Mouse (Mus musculus) heart, postnatal 0 days (tissue): ENCODE results near the gene Acap1. TPM values are rescaled to one million over a fixed set of nuclear protein-coding genes. Genes with fewer than 3 reads are reported as not detected.
A peak's percentile ranks its signal among the peaks of the same experiment; 100 is the strongest.

Experiments used
- ATAC-seq: fragments of 200-750 bp; cut with Nextera tagmentation; 2 replicates; pipeline ENCODE4 v1.8.0; 2017; ENCODE audit warnings: low read depth, moderate number of reproducible peaks, moderate library complexity; ENCODE audit not compliant: insufficient read depth
- DNase-seq: peaks from one replicate; pipeline ENCODE4 v3.0.0-alpha.2; 2016; ENCODE audit warnings: low spot score
- H3K27ac ChIP-seq: fragments of 300-500 bp; sonication (generic); 2 replicates; pipeline ENCODE4 v1.5.1; 2014; ENCODE audit warnings: low read depth, mild to moderate bottlenecking
- H3K27me3 ChIP-seq: fragments of 300-500 bp; sonication (generic); 2 replicates; pipeline ENCODE4 v1.6.1; 2014; ENCODE audit warnings: low read length, mixed read lengths; ENCODE audit not compliant: control insufficient read depth, insufficient read depth
- H3K36me3 ChIP-seq: fragments of 300-500 bp; sonication (generic); replicated peaks from 2 replicates; pipeline ENCODE4 v1.6.1; 2014; ENCODE audit warnings: low read length, mixed read lengths; ENCODE audit not compliant: control insufficient read depth, insufficient read depth
- H3K4me1 ChIP-seq: fragments of 300-500 bp; sonication (generic); 2 replicates; pipeline ENCODE4 v1.6.1; 2014; ENCODE audit warnings: antibody characterized with exemption; ENCODE audit not compliant: control insufficient read depth, insufficient read depth
- H3K4me2 ChIP-seq: fragments of 300-500 bp; sonication (generic); 2 replicates; pipeline ENCODE4 v1.6.1; 2014; ENCODE audit warnings: low read depth, mild to moderate bottlenecking, low read length, moderate library complexity
- H3K4me3 ChIP-seq: fragments of 300-500 bp; sonication (generic); 2 replicates; pipeline ENCODE4 v1.5.1; 2014; ENCODE audit warnings: low read depth, low read length
- H3K9ac ChIP-seq: fragments of 300-500 bp; sonication (generic); replicated peaks from 2 replicates; pipeline ENCODE4 v1.6.1; 2014; ENCODE audit warnings: low read depth, low read length, mixed read lengths
- H3K9me3 ChIP-seq: fragments of 300-500 bp; sonication (generic); replicated peaks from 2 replicates; pipeline ENCODE4 v1.6.1; 2016; ENCODE audit warnings: low read length; ENCODE audit not compliant: control insufficient read depth
- CTCF ChIP-seq: IDR thresholded peaks from 2 replicates; pipeline ENCODE4 v1.5.1; 2016; ENCODE audit warnings: antibody characterized with exemption, control low read depth, low read depth
- EP300 ChIP-seq: IDR thresholded peaks from 2 replicates; pipeline ENCODE4 v1.6.1; 2016; ENCODE audit warnings: antibody characterized with exemption, low read depth
- WGBS: fragments of 180-500 bp; shearing (Covaris S2); extraction: QIAGEN DNeasy Blood & Tissue Kit; methylation state at CpG from one replicate; pipeline ENCODE4 v1.1.7; 2014; 5-methylcytosine and 5-hydroxymethylcytosine counted together
- polyA plus RNA-seq: library from polyadenylated mRNA; unstranded; fragments of >200 nt; fragmentation: Nextera tagmentation; extraction: Ambion mirVana; gene quantifications from 2 replicates; pipeline ENCODE4 v1.2.1, GENCODE M21; 2015
- total RNA-seq: library from RNA; depleted of rRNA; stranded (reverse); fragments of >200 nt; gene quantifications from 2 replicates; pipeline ENCODE4 v1.2.3, GENCODE M21; 2014; ENCODE audit warnings: low replicate concordance

Gene Acap1
- total and polyA plus RNA-seq, 2 experiments from 2014 or later, result 2.5 TPM

DNA sequence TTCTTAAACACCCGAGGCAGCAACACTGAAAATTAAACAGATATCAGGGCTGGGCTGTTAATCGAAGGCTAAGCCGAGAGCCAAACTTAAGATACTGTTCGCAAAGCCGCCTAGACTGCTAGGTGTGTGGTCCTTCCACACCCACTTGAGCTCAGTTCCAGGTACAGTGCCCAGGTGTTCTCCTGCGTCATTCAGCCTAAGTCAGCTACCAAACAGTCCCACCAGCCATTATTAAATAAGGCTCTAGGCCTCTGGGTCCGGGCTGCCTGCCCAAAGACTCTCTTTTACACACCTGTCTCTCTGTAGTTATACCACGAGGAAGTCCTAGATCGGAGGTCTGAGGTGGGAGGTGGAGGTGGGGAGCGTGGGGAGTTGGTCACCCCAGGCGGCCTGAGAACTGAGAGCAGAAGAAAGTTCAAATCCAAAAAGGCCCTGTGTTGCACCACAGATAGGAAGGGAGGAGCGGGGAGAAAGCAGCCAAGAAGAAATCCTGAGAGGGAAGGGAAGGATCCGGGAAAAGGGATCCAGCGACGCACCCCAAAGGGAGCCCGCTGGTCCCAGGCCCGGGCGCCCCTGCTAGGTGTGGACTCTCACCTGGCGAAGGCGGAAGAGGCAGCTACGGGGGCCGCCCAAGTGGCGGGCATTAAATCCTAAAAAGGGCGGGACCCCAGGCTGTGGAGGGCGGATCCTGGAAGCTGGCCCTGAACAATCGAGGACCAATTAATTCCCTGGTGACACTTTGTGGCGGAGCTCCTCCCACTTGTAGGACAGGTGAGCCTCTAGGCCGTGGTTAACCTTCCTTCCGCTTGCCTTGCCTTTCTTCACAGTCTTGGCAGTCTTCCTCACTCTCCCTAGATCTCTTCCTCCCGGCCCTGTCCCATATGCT is 37.0 kb downstream of the Acap1 start, which contains the start of gene Tnk1:
Tnk1 (minus strand) TSS at position 618 of the 886 bp plus-strand sequence.
- no peaks in the 10 kb centered on the region for H3K36me3 ChIP-seq
- DNase-seq (no peak), ATAC-seq (no peak)
- H3K4me3 ChIP-seq, result no peak within 1 kb of the TSS
- no peaks in the 10 kb centered on the region for H3K9me3 ChIP-seq
- H3K27ac ChIP-seq, result no peak within 1 kb of the TSS
- H3K9ac ChIP-seq, result no peak within 1 kb of the TSS
- WGBS, result 30% methylated on average over 30 of the region's 30 CpGs
- no peak within 1 kb of the TSS for H3K4me2 ChIP-seq
- peaks cover 16% of the 10 kb centered on the region for H3K27me3 ChIP-seq
- no peak for TF ChIP-seq EP300
- no peak for TF ChIP-seq CTCF
- no peaks in the 10 kb centered on the region for H3K4me1 ChIP-seq

DNA sequence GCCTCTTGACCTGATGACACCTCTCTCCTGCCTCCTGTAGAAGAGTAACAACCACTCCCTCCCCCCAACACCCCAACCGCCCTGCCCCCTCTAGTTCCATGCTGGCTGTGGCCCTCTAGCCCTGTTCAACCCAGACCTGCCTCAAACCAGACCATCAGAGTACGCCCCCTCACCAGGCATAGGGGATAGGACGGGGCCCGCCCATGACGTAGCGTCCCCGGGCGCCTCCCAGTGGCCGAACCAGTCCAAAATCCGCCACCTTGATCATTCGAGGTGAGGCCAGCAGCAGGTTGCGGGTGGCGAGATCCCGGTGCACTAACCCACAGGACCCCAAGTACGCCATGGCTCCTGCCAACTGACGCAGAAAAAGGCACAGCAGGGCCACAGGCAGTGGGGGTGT is 40.0 kb downstream of the Acap1 start:
- H3K4me3 ChIP-seq, result no peak overlapping the region
- H3K27me3 ChIP-seq, result peaks cover 16% of the 10 kb centered on the region
- DNase-seq, result no peak
- no peak overlapping the region for H3K27ac ChIP-seq
- TF ChIP-seq EP300, result no peak
- TF ChIP-seq CTCF, result peak; percentile 45
- ATAC-seq, result peak; percentile 34; the same call in 1 of the 2 replicates
- H3K36me3 ChIP-seq, result peaks cover 19% of the 10 kb centered on the region
- H3K9me3 ChIP-seq, result no peaks in the 10 kb centered on the region
- H3K4me1 ChIP-seq, result no peaks in the 10 kb centered on the region
- WGBS, result 17% methylated on average over 16 of the region's 16 CpGs
- H3K4me2 ChIP-seq, result no peak overlapping the region
- no peak overlapping the region for H3K9ac ChIP-seq

DNA sequence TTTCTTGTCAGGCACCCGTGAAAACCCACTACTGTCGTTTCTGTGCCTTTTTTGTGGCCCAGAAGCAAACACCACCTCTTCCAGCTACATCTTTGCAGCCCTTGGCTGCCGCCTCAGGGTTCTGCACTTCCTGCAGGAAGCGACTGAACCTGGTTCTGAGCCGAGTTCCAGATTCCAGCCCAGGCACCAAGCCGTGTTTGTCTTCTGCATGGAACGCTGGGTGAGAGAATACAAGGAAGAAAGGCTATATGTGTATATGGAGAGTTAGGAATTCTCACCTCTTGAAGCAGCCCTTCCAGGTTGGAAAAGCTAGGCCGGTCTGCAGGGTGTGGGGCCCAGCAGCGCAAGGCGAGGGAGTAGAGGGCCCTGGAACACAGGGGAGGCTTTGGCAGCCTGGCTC is 40.7 kb downstream of the Acap1 start:
- ATAC-seq (no peak), DNase-seq (no peak)
- Histone ChIP-seq H3K4me1 (no peaks in the 10 kb centered on the region), H3K27ac (no peak overlapping the region), H3K9me3 (no peaks in the 10 kb centered on the region), H3K27me3 (peaks cover 16% of the 10 kb centered on the region), H3K36me3 (peaks cover 26% of the 10 kb centered on the region), H3K9ac (no peak overlapping the region), H3K4me3 (no peak overlapping the region), H3K4me2 (no peak overlapping the region)
- WGBS, result 67% methylated on average over 10 of the region's 10 CpGs
- TF ChIP-seq EP300, result no peak
- TF ChIP-seq CTCF, result no peak

DNA sequence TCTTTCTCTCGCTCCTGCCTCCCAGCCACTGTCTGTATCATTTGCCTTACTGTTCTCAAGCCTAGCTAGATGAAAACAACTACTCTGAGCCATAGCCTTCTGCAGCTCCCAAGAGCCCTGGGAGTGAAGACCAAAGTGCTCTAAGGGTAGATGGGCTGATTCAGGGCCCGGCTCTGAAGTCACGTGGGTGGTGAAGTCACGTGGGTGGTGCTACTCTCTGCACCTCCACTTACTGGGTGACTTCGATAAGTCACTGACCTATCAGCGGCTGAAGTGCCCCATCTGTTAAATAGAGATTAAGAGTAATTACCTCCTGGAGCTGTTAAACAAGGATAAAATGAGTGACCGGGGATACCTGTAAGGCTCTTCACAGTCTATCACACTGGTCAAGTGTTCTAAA is 41.3 kb downstream of the Acap1 start:
- WGBS, result 40% methylated on average over 7 of the region's 7 CpGs
- TF ChIP-seq CTCF (no peak), EP300 (no peak)
- H3K4me3 ChIP-seq, result no peak overlapping the region
- peaks cover 12% of the 10 kb centered on the region; the same call in 1 of the 2 replicates for H3K27me3 ChIP-seq
- 0 out of 2 replicates have a peak, but pooled peaks cover 2% of the 10 kb centered on the region for H3K4me1 ChIP-seq
- H3K9me3 ChIP-seq, result no peaks in the 10 kb centered on the region
- H3K9ac ChIP-seq, result no peak overlapping the region
- no peak overlapping the region for H3K27ac ChIP-seq
- H3K36me3 ChIP-seq, result peaks cover 32% of the 10 kb centered on the region
- ATAC-seq (no peak), DNase-seq (no peak)
- H3K4me2 ChIP-seq, result no peak overlapping the region

DNA sequence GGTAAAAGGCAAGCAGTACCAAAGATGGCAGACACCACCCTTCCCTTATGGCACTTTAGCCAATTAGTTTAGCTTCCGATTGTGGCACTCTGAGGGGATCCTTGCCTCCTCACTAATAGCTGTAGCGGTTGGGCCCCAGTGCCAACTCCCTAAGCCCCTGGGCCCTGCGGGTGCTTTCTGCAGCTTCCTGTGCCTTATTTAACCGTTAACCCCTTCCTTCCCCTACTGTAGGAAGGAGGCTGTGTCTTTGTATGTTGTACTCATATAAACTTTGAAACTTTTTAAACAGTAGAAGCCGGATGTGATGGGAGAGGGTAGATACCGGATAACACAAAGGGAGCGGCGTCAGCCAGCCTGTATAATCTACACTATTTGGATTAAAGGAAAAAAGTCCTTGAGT is 44.6 kb downstream of the Acap1 start:
- Histone ChIP-seq H3K9ac (no peak overlapping the region), H3K4me2 (no peak overlapping the region), H3K27ac (no peak overlapping the region), H3K4me3 (no peak overlapping the region), H3K4me1 (peaks cover 14% of the 10 kb centered on the region; the same call in 1 of the 2 replicates), H3K9me3 (no peaks in the 10 kb centered on the region), H3K27me3 (no peaks in the 10 kb centered on the region), H3K36me3 (peaks cover 41% of the 10 kb centered on the region)
- no peak for TF ChIP-seq CTCF
- TF ChIP-seq EP300, result no peak
- 71% methylated on average over 8 of the region's 8 CpGs for WGBS
- no peak for ATAC-seq
- DNase-seq, result no peak
